Mouse (Mus musculus) left cerebral cortex, postnatal 10 days (tissue): Measurements from ENCODE around the gene Mybbp1a. TPM values are rescaled to one million over a fixed set of nuclear protein-coding genes. Genes with fewer than 3 reads are reported as not detected.
A peak's percentile ranks its signal among the peaks of the same experiment; 100 is the strongest.
"Not testable (repeated sequence)": the region's sequence is repeated elsewhere in the genome, so short reads cannot be mapped to it uniquely, and the experiment has no call there.

Source experiments
- DNase-seq, 2 experiments: peaks; one replicate each; pipeline ENCODE4 v3.0.0; 2021 to 2022; ENCODE audit warnings: low spot score in 2 of 2, mixed read lengths in 1 of 2; ENCODE audit errors: extremely low spot score in 1 of 2
- intact Hi-C: fragments of 180-260 bp; cut with DNase I; formaldehyde crosslinking; loops from one replicate; pipeline ENCODE4 v1.15.1; 2025
- total RNA-seq, 2 experiments: library from RNA; stranded (reverse); gene quantifications; 2 replicates each; pipeline ENCODE4 v1.2.3; 2021

Gene Mybbp1a
- total RNA-seq, 2 experiments from 2014 or later, result 52.8 to 55.9 TPM

- intact Hi-C loops, result no loop called here
- DNase-seq, result peak; percentile 18 to 90
Observed at GRCm38 (mm10) chr11:72411093-72411921, 29.8 kb upstream of the Mybbp1a start, which contains the start of gene Smtnl2. TSS of gene Smtnl2 (minus strand) at chr11:72411713.

DNA sequence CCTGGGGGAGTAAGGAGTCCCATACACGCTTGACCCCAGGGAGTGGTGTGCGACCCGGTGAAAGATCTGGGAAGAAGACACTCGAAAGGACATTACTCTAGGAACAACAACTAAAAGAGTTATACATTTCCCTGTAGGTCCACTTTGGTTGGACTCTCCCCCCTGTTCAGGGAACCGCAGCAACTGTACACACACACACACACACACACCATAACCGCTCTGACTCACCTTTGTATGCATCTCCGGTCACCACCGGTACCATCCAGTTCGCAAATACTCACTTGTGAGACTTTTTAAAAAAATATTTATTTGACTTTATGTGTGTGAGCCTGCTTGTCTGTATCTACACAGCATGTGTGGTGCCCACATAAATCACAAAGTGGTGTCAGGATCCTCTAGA is 29.2 kb upstream of the Mybbp1a start:
- intact Hi-C loops, result no loop called here
- DNase-seq, result no peak

DNA sequence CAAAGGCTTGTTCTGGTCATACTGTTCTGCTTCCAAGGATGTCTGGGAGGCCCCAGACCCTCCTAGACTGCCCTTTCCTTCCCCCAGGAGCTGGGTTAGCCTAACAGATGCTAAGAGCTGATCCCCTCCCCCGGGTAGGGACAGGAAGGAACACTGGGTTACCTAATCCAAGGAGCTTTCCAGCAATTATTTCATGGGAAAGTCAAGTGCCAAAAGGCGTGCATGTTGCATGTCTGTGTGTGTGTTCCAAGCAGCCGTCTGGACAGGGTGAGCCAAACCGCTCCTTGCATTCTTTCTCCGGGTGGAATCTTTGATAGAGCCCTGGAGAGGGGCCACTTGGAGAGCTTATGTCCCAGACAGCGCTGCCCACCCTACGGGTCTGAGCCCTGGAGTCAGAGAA is 28.1 kb upstream of the Mybbp1a start:
- DNase-seq, result no peak
- intact Hi-C loops, result no loop called here

GRCm38 (mm10) chr11:72413601-72414190 is 27.5 kb upstream of the Mybbp1a start:
- intact Hi-C loops, result no loop called here
- no peak for DNase-seq

GRCm38 (mm10) chr11:72415155-72415554 is 26.0 kb upstream of the Mybbp1a start:
- no peak for DNase-seq
- intact Hi-C loops, result no loop called here

- intact Hi-C loops, result no loop called here
- DNase-seq, result no peak
Observed at GRCm38 (mm10) chr11:72416666-72417065, 24.5 kb upstream of the Mybbp1a start.

GRCm38 (mm10) chr11:72417376-72417775 is 23.8 kb upstream of the Mybbp1a start:
- no peak for DNase-seq
- intact Hi-C loops, result no loop called here

DNA sequence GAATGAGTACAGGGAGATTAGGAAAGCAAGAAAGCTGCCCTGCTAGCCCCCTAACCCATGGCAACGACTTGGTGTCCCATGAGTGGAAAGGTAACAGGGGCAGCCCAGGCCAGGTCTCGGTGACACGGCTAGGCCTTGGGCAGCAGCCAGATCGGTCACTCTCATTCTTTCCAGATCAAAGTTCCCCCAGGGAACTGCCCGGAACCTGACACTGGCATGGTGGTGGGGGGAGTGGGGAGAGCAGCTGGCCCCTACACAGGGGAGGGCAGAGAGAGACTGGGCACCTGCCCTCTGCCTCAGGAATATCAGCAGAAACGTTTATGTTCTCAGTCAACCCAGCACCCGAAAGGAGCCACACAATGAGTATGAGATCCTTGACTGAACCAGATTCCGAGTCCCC is 22.9 kb upstream of the Mybbp1a start:
- intact Hi-C loops, result no loop called here
- DNase-seq, result no peak

- DNase-seq, result no peak
- intact Hi-C loops, result no loop called here
Observed at GRCm38 (mm10) chr11:72419006-72419405, 22.1 kb upstream of the Mybbp1a start.

DNA sequence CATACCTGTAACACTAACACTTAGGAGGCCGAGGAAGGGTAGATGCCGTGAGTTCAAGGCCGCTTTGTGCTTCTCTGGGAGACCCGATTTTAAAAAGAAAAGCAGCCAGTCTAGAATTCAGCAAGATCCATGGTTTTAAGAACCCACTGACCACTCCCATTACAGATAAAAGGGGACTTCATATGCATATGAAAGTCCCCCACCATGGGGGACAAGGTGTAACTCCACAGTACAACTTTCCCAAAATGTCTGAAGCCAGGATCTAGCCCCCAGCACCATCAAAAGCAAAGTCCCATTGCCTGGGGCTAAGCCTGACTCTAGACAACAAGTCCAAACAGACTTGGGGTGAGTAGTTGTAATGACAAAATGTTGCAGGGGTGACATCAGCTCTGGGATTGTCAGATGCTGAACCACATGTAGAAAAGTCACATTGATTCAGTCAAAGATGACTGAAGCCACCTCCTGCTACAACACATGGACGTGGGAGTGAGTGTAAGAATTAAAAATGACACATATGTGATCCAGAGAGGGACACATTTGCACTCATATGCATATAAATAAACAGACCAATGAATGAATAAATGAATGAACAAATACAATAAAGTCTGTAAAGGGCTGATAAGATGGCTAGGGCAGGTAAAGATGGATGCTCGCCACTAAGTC is 20.6 kb upstream of the Mybbp1a start:
- intact Hi-C loops, result no loop called here
- DNase-seq, result no peak

- intact Hi-C loops, result no loop called here
- DNase-seq, result no peak
Observed at GRCm38 (mm10) chr11:72421518-72422278, 19.5 kb upstream of the Mybbp1a start.

- DNase-seq, result no peak
- intact Hi-C loops, result no loop called here
Observed at GRCm38 (mm10) chr11:72423686-72424085, 17.5 kb upstream of the Mybbp1a start.

GRCm38 (mm10) chr11:72425201-72425600 is 16.0 kb upstream of the Mybbp1a start:
- intact Hi-C loops, result loop anchor here (5.0 kb wide), 1 partner anchor 1088 kb away; no protein-coding TSS in a partner anchor
- no peak for DNase-seq

DNA sequence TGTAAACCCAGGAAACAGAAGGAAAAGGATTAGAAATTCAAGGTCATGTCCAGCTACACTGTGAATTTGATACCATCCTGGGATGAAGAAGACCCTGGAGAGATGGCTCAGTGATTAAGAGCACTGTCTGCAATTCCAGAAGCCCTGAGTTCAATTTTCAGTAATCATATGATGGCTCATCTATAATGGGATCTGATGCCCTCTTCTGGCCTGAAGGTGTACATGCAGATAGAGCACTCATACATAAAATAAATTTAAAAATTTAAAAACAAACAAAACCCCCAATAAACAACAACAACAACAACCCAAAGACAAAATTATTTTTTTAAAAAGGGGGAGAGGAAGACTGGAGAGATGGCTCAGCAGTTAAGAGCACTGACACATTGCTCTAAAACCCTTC is 14.3 kb upstream of the Mybbp1a start:
- intact Hi-C loops, result loop anchor here (5.0 kb wide), 1 partner anchor 1090 kb away; no protein-coding TSS in a partner anchor
- DNase-seq, result no peak

- intact Hi-C loops, result loop anchor here (2.0 to 5.0 kb wide), 3 partner anchors 86 to 1091 kb away; no protein-coding TSS in a partner anchor
- DNase-seq, result peak; percentile 66 to 83
Observed at GRCm38 (mm10) chr11:72428694-72429093, 12.5 kb upstream of the Mybbp1a start.

- intact Hi-C loops, result loop anchor here (2.0 to 5.0 kb wide), 3 partner anchors 86 to 1092 kb away; no protein-coding TSS in a partner anchor
Observed at GRCm38 (mm10) chr11:72429288-72429690, 11.9 kb upstream of the Mybbp1a start.

DNA sequence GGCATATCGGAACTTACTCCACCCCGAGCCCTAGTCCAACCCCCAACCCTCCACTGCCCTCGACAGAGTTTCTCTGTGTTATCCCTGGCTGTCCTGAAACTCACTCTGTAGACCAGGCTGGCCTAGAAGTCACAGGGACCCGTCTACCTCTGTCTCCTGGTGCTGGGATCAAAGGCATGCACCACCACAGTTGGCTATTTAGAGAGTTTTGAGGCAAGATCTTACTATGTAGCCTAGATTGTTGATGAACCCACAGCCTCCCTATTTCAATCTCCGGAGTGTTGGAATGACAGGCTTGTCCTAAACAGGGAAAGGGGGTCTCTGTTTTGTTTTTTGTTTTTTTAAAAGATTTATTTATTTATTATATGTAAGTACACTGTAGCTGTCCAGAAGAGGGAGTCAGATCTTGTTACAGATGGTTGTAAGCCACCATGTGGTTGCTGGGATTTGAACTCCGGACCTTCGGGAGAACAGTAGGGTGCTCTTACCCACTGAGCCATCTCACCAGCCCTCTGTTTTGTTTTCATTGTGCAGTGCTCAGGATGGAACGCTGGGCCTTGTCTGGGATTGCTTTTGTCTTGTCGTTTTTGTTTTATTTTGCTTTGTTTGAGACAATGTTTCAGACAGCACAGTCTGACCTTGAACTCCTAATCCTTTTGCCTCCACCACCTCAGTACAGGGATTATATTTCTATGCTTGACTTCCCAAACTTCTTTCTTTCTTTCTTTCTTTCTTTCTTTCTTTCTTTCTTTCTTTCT is 10.7 kb upstream of the Mybbp1a start:
- intact Hi-C loops, DNase-seq: not testable (repeated sequence)

More at GRCm38 (mm10) chr11:72429288-72429690, 11.9 kb upstream of the Mybbp1a start:
- peak; percentile 75 to 78 for DNase-seq
